Mouse (Mus musculus): ENCODE results near the gene Cnnm2. TPM values are rescaled to one million over a fixed set of nuclear protein-coding genes. Genes with fewer than 3 reads are reported as not detected.
A peak's percentile ranks its signal among the peaks of the same experiment; 100 is the strongest.

The Cnnm2 gene
- polyA plus RNA-seq, 1 experiment from 2014 or later: 6.5 TPM

- Histone ChIP-seq H3K9me3 (ENCODE audit: control insufficient read depth) (no peaks in the 10 kb centered on the region), H3K4me2 (replicated peaks; ENCODE audit: low read depth) (no peak overlapping the region), H3K27ac (ENCODE audit: low read depth, low read length) (no peak overlapping the region), H3K27me3 (replicated peaks; ENCODE audit: control insufficient read depth, insufficient read depth, low read length) (no peaks in the 10 kb centered on the region), H3K4me1 (replicated peaks; ENCODE audit: control insufficient read depth, insufficient read depth, low read length) (no peaks in the 10 kb centered on the region), H3K36me3 (ENCODE audit: control insufficient read depth, insufficient read depth) (0 out of 2 replicates have a peak, but pooled peaks cover 5% of the 10 kb centered on the region), H3K4me3 (ENCODE audit: low read depth, low read length) (no peak overlapping the region), H3K9ac (ENCODE audit: low read depth, low read length) (no peak overlapping the region)
- TF ChIP-seq CTCF (IDR thresholded peaks at IDR 0.05; ENCODE audit: low read depth): no peak
- 73% methylated on average over 17 of the region's 17 CpGs for WGBS
- ATAC-seq: no peak
Measured at GRCm38 (mm10) chr19:46863236-46863927, 102.0 kb downstream of the Cnnm2 start.

GRCm38 (mm10) chr19:46864079-46864478, 102.7 kb downstream of the Cnnm2 start:
- no peak for TF ChIP-seq CTCF (IDR thresholded peaks at IDR 0.05; ENCODE audit: low read depth)
- Histone ChIP-seq H3K36me3 (ENCODE audit: control insufficient read depth, insufficient read depth) (0 out of 2 replicates have a peak, but pooled peaks cover 1% of the 10 kb centered on the region), H3K4me2 (replicated peaks; ENCODE audit: low read depth) (no peak overlapping the region), H3K9ac (ENCODE audit: low read depth, low read length) (no peak overlapping the region), H3K4me3 (ENCODE audit: low read depth, low read length) (no peak overlapping the region), H3K4me1 (replicated peaks; ENCODE audit: control insufficient read depth, insufficient read depth, low read length) (no peaks in the 10 kb centered on the region), H3K27me3 (replicated peaks; ENCODE audit: control insufficient read depth, insufficient read depth, low read length) (no peaks in the 10 kb centered on the region), H3K27ac (ENCODE audit: low read depth, low read length) (no peak overlapping the region), H3K9me3 (ENCODE audit: control insufficient read depth) (no peaks in the 10 kb centered on the region)
- ATAC-seq: no peak
- 43% methylated on average over 6 of the region's 6 CpGs for WGBS

GRCm38 (mm10) chr19:46864731-46865331, 103.4 kb downstream of the Cnnm2 start:
- Histone ChIP-seq H3K4me1 (replicated peaks; ENCODE audit: control insufficient read depth, insufficient read depth, low read length) (no peaks in the 10 kb centered on the region), H3K4me2 (replicated peaks; ENCODE audit: low read depth) (no peak overlapping the region), H3K27me3 (replicated peaks; ENCODE audit: control insufficient read depth, insufficient read depth, low read length) (no peaks in the 10 kb centered on the region), H3K9me3 (ENCODE audit: control insufficient read depth) (no peaks in the 10 kb centered on the region), H3K27ac (ENCODE audit: low read depth, low read length) (no peak overlapping the region), H3K9ac (ENCODE audit: low read depth, low read length) (no peak overlapping the region), H3K4me3 (ENCODE audit: low read depth, low read length) (no peak overlapping the region), H3K36me3 (ENCODE audit: control insufficient read depth, insufficient read depth) (no peaks in the 10 kb centered on the region)
- 66% methylated on average over 6 of the region's 6 CpGs for WGBS
- no peak for ATAC-seq
- TF ChIP-seq CTCF (IDR thresholded peaks at IDR 0.05; ENCODE audit: low read depth): no peak

- TF ChIP-seq CTCF (IDR thresholded peaks at IDR 0.05; ENCODE audit: low read depth): no peak
- ATAC-seq: no peak
- no peak overlapping the region for H3K27ac ChIP-seq (ENCODE audit: low read depth, low read length)
Measured at GRCm38 (mm10) chr19:46865381-46865780, 104.0 kb downstream of the Cnnm2 start.

GRCm38 (mm10) chr19:46869049-46869448, 107.7 kb downstream of the Cnnm2 start:
- Histone ChIP-seq H3K9me3 (ENCODE audit: control insufficient read depth) (no peaks in the 10 kb centered on the region), H3K27me3 (replicated peaks; ENCODE audit: control insufficient read depth, insufficient read depth, low read length) (no peaks in the 10 kb centered on the region), H3K4me3 (ENCODE audit: low read depth, low read length) (no peak overlapping the region), H3K4me1 (replicated peaks; ENCODE audit: control insufficient read depth, insufficient read depth, low read length) (no peaks in the 10 kb centered on the region), H3K27ac (ENCODE audit: low read depth, low read length) (no peak overlapping the region), H3K36me3 (ENCODE audit: control insufficient read depth, insufficient read depth) (no peaks in the 10 kb centered on the region), H3K4me2 (replicated peaks; ENCODE audit: low read depth) (peak overlapping the region; percentile 30; the same call in 1 of the 2 replicates), H3K9ac (ENCODE audit: low read depth, low read length) (no peak overlapping the region)
- 51% methylated on average over 11 of the region's 11 CpGs for WGBS
- 0 out of 2 replicates have a peak, but pooled peaks have one; percentile 9 for ATAC-seq
- no peak for TF ChIP-seq CTCF (IDR thresholded peaks at IDR 0.05; ENCODE audit: low read depth)

More at GRCm38 (mm10) chr19:46865381-46865780, 104.0 kb downstream of the Cnnm2 start:
- H3K4me1 ChIP-seq (replicated peaks; ENCODE audit: control insufficient read depth, insufficient read depth, low read length): no peaks in the 10 kb centered on the region
- H3K27me3 ChIP-seq (replicated peaks; ENCODE audit: control insufficient read depth, insufficient read depth, low read length): no peaks in the 10 kb centered on the region
- no peaks in the 10 kb centered on the region for H3K36me3 ChIP-seq (ENCODE audit: control insufficient read depth, insufficient read depth)
- 76% methylated on average over 4 of the region's 4 CpGs for WGBS
- no peaks in the 10 kb centered on the region for H3K9me3 ChIP-seq (ENCODE audit: control insufficient read depth)
- no peak overlapping the region for H3K4me2 ChIP-seq (replicated peaks; ENCODE audit: low read depth)
- no peak overlapping the region for H3K9ac ChIP-seq (ENCODE audit: low read depth, low read length)
- H3K4me3 ChIP-seq (ENCODE audit: low read depth, low read length): no peak overlapping the region

- H3K9ac ChIP-seq (ENCODE audit: low read depth, low read length): no peak overlapping the region
- peak; percentile 70 for ATAC-seq
- WGBS: 6% methylated on average over 6 of the region's 6 CpGs
Measured at GRCm38 (mm10) chr19:46869526-46869925, 108.1 kb downstream of the Cnnm2 start.

More at GRCm38 (mm10) chr19:46869526-46869925, 108.1 kb downstream of the Cnnm2 start:
- Histone ChIP-seq H3K9me3 (ENCODE audit: control insufficient read depth) (no peaks in the 10 kb centered on the region), H3K4me1 (replicated peaks; ENCODE audit: control insufficient read depth, insufficient read depth, low read length) (no peaks in the 10 kb centered on the region), H3K4me3 (ENCODE audit: low read depth, low read length) (no peak overlapping the region), H3K4me2 (replicated peaks; ENCODE audit: low read depth) (peak overlapping the region; percentile 30; the same call in 1 of the 2 replicates), H3K36me3 (ENCODE audit: control insufficient read depth, insufficient read depth) (no peaks in the 10 kb centered on the region), H3K27me3 (replicated peaks; ENCODE audit: control insufficient read depth, insufficient read depth, low read length) (no peaks in the 10 kb centered on the region), H3K27ac (ENCODE audit: low read depth, low read length) (no peak overlapping the region)
- peak; percentile 93 for TF ChIP-seq CTCF (IDR thresholded peaks at IDR 0.05; ENCODE audit: low read depth)
